Mouse (Mus musculus) forebrain, embryonic 13.5 days (tissue): ENCODE results near the gene Col5a1. TPM values are rescaled to one million over a fixed set of nuclear protein-coding genes. Genes with fewer than 3 reads are reported as not detected.
A peak's percentile ranks its signal among the peaks of the same experiment; 100 is the strongest.

ENCODE experiments used
- ATAC-seq: fragments of 200-750 bp; cut with Nextera tagmentation; 2 replicates; pipeline ENCODE4 v1.8.0; 2017
- H3K27ac ChIP-seq: fragments of 300-500 bp; sonication (generic); 2 replicates; pipeline ENCODE4 v1.5.1; 2015; ENCODE audit warnings: inconsistent platforms, mild to moderate bottlenecking, moderate library complexity
- H3K27me3 ChIP-seq: fragments of 300-500 bp; sonication (generic); 2 replicates; pipeline ENCODE4 v1.6.1; 2015; ENCODE audit warnings: mild to moderate bottlenecking, inconsistent platforms
- H3K36me3 ChIP-seq: fragments of 300-500 bp; sonication (generic); 2 replicates; pipeline ENCODE4 v1.6.1; 2015; ENCODE audit warnings: mild to moderate bottlenecking, inconsistent platforms; ENCODE audit not compliant: poor library complexity, severe bottlenecking
- H3K4me1 ChIP-seq: fragments of 300-500 bp; sonication (generic); 2 replicates; pipeline ENCODE4 v1.6.1; 2015; ENCODE audit warnings: inconsistent platforms
- H3K4me2 ChIP-seq: fragments of 300-500 bp; sonication (generic); 2 replicates; pipeline ENCODE4 v1.6.1; 2015; ENCODE audit warnings: inconsistent platforms, mild to moderate bottlenecking, moderate library complexity
- H3K4me3 ChIP-seq: fragments of 300-500 bp; sonication (generic); 2 replicates; pipeline ENCODE4 v1.5.1; 2015; ENCODE audit warnings: mild to moderate bottlenecking, inconsistent platforms
- H3K9ac ChIP-seq: fragments of 300-500 bp; sonication (generic); 2 replicates; pipeline ENCODE4 v1.6.1; 2015; ENCODE audit warnings: mild to moderate bottlenecking, inconsistent platforms
- H3K9me3 ChIP-seq: fragments of 300-500 bp; sonication (generic); replicated peaks from 2 replicates; pipeline ENCODE4 v1.6.1; 2016; ENCODE audit warnings: inconsistent platforms
- WGBS: fragments of 180-500 bp; shearing (Covaris S2); methylation state at CpG from one replicate; pipeline ENCODE4 v1.1.7; 2015; 5-methylcytosine and 5-hydroxymethylcytosine counted together
- polyA plus RNA-seq: library from polyadenylated mRNA; unstranded; fragments of >200 nt; fragmentation: Nextera tagmentation; extraction: Ambion mirVana; gene quantifications from 2 replicates; pipeline ENCODE4 v1.2.1, GENCODE M21; 2015

Gene Col5a1
- polyA plus RNA-seq, 1 experiment from 2014 or later: 6.1 TPM

DNA sequence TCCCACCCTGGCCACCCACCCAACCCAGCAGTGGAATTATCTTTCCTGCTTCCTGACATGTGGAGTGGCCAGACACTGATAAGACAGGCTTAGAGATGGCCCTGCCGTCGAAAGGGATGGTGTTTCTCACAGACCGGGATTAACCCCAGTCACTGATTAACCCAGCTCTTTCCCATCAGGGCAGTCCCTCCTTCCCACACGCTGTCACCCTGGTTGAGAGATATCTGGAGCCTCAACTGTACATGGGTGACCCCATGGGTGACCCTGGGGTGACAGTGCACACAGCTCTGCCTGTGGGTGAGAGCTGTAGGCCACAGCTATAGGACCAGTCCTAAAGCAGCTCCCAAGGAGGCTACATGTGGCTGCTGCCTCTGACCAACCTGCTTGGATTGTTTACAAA, 15.2 kb upstream of the Col5a1 start:
- Histone ChIP-seq H3K36me3 (no peaks in the 10 kb centered on the region), H3K9me3 (no peaks in the 10 kb centered on the region), H3K9ac (no peak overlapping the region), H3K4me1 (no peaks in the 10 kb centered on the region), H3K4me2 (no peak overlapping the region), H3K27ac (no peak overlapping the region), H3K4me3 (no peak overlapping the region), H3K27me3 (no peaks in the 10 kb centered on the region)
- no peak for ATAC-seq
- 69% methylated on average over 4 of the region's 4 CpGs for WGBS

DNA sequence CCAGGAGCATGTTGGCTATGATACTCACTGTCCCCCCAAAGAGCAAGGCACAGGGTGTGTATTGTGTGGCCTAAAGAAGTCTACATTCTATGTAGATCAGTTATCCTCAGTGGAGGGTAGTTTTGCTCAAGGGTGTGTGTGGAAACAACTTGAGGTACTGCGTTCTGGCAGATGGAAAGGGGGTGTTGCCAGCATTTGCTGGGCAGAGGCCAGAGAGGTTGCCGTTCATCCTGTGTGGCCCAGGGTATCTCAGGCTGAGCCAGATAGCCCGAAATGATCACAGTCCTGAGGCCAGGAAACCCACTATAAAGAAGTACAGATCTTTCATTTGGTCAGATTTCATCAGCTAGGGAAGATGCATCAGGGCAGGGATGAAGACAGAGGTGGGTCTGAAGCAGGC, 13.9 kb upstream of the Col5a1 start:
- 69% methylated on average over 3 of the region's 3 CpGs for WGBS
- ATAC-seq: no peak
- Histone ChIP-seq H3K4me2 (no peak overlapping the region), H3K27ac (no peak overlapping the region), H3K9ac (no peak overlapping the region), H3K4me3 (no peak overlapping the region), H3K27me3 (no peaks in the 10 kb centered on the region), H3K36me3 (no peaks in the 10 kb centered on the region), H3K9me3 (no peaks in the 10 kb centered on the region), H3K4me1 (peaks cover 9% of the 10 kb centered on the region; the same call in 1 of the 2 replicates)

DNA sequence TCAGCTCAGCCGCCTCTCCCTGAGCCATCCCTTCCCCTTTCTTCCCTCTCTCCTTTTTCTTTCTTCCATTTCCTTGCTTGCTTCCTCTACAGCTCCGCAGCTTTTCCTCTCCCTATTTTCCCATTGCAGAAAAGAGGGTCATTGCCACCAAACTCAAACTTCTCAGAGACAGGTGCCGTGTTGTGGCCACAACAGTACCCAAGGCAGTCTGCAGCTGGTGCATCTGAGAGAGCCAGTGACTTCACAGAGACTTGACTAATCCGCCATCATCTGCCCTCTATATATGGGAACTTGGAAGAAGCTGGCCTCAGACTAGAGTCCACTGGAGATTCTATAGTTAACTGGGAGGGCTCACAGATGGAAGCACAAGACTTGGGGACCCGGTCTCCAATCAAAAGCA, 13.2 kb upstream of the Col5a1 start:
- no peaks in the 10 kb centered on the region for H3K36me3 ChIP-seq
- H3K4me3 ChIP-seq: no peak overlapping the region
- H3K27ac ChIP-seq: no peak overlapping the region
- H3K9ac ChIP-seq: no peak overlapping the region
- H3K4me1 ChIP-seq: peaks cover 9% of the 10 kb centered on the region; the same call in 1 of the 2 replicates
- no peaks in the 10 kb centered on the region for H3K9me3 ChIP-seq
- H3K4me2 ChIP-seq: no peak overlapping the region
- no peak for ATAC-seq
- WGBS: 81% methylated on average over 5 of the region's 5 CpGs
- no peaks in the 10 kb centered on the region for H3K27me3 ChIP-seq

DNA sequence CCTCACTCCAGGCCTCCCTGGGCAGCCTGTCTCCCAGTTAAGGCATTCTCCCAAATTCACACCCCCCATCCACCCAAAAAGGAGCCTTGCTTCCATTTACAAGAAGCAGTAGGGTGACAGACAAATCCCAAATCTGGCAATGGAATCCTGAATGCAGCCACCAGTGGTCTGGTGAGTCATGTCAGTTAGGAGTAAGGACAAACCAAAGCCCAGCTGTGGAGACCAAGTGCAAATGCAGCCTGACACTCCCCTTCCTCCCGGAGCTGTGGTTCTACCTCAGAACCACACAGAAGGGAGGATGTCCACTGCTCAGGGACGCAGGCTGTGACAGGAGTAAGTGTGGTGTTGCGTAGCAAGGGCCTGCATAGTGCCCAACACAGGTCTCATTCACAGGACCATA, 11.6 kb upstream of the Col5a1 start:
- Histone ChIP-seq H3K4me2 (no peak overlapping the region), H3K4me3 (no peak overlapping the region), H3K27ac (no peak overlapping the region), H3K27me3 (no peaks in the 10 kb centered on the region), H3K9ac (no peak overlapping the region), H3K4me1 (peaks cover 9% of the 10 kb centered on the region; the same call in 1 of the 2 replicates), H3K36me3 (no peaks in the 10 kb centered on the region), H3K9me3 (no peaks in the 10 kb centered on the region)
- no peak for ATAC-seq
- WGBS: 77% methylated on average over 3 of the region's 3 CpGs

DNA sequence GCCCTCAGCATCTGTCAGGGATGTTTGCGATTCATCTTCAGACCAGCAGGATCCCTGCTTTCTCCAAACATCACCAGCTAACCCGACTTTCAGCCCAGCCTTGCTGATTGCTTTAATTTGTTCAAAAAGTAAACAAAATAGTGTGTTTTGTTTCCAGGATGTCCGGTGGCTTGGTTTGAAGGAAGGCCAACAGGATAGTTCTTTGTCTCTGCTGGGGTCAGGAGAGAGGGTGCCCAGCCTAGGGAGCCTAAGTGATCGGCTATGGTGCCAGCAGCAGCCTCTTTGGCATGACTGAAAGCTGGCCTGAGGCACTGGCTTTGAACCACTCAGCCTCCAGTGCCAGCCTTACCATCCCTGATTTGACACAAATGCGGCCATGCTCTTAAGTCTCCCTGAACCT, 11.0 kb upstream of the Col5a1 start:
- Histone ChIP-seq H3K4me3 (no peak overlapping the region), H3K4me1 (peaks cover 9% of the 10 kb centered on the region; the same call in 1 of the 2 replicates), H3K9ac (no peak overlapping the region), H3K4me2 (no peak overlapping the region), H3K27ac (no peak overlapping the region), H3K9me3 (no peaks in the 10 kb centered on the region), H3K36me3 (no peaks in the 10 kb centered on the region), H3K27me3 (no peaks in the 10 kb centered on the region)
- 82% methylated on average over 5 of the region's 5 CpGs for WGBS
- ATAC-seq: no peak

DNA sequence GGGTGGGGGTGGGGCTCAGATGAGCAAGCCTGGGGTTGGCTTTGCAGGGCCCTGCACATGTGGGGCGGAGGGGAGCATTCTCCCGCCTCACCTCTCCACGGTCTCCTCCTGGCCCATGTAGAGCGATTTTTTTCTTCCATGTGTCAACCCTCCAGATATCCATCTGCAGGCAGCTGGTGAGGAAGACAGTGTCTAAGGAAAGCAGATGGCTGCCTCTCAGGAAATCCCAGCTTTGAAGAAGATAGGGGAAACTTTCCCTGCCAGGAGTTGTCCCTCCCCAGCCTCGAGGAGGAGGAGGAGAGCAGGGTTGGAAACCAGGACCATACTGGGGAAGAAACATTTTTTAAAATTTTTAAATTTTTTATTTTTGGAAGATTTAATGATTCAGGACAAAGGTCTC, 10.4 kb upstream of the Col5a1 start:
- Histone ChIP-seq H3K4me3 (no peak overlapping the region), H3K9me3 (no peaks in the 10 kb centered on the region), H3K4me2 (no peak overlapping the region), H3K36me3 (no peaks in the 10 kb centered on the region), H3K4me1 (peaks cover 9% of the 10 kb centered on the region; the same call in 1 of the 2 replicates), H3K27me3 (no peaks in the 10 kb centered on the region), H3K27ac (no peak overlapping the region), H3K9ac (no peak overlapping the region)
- 74% methylated on average over 5 of the region's 5 CpGs for whole genome bisulfite sequencing
- no peak for ATAC-seq

DNA sequence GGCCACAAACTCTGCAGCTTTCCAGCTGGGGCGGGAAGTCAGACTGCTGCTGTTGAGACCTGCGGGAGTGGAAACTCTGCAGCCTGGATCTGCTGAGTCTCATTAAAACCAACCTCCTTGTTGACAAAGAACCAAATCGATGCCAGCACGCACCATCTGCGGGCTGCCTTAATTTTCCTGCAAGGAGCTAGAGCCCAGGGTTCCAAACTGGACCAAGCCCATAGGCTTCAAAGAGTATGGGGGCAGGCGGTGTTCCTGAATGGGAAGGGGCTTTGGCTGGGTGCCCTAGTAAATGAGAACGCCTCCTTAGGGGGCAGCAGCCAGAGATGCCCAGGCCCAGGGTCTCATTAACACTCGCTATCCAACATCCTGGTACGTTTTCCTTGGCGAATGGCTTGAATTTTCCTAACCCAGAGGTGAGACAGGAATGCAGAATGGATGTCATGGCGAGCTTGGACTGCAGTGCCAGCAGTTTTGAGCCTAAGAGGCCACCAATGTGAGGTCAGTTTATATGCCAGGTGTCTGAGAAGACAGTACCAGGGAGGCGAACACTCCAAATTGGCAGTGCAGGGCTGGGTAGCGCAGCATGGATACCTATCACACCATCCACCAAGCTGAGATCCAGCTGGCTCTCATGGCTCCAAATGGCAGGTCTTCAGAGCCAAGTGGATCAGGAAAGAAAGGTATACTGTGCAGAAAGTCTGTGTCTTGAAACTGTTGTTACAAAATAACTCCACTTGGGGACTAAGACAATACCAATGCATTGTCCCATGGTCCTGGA, 9.3 kb upstream of the Col5a1 start:
- H3K4me1 ChIP-seq: peaks cover 9% of the 10 kb centered on the region; the same call in 1 of the 2 replicates
- H3K27me3 ChIP-seq: no peaks in the 10 kb centered on the region
- 0 out of 2 replicates have a peak, but pooled peaks have one; percentile 33 for ATAC-seq
- H3K27ac ChIP-seq: peak overlapping the region; percentile 35
- H3K9ac ChIP-seq: no peak overlapping the region
- H3K4me2 ChIP-seq: no peak overlapping the region
- no peak overlapping the region for H3K4me3 ChIP-seq
- H3K9me3 ChIP-seq: no peaks in the 10 kb centered on the region
- WGBS: 74% methylated on average over 13 of the region's 13 CpGs
- H3K36me3 ChIP-seq: no peaks in the 10 kb centered on the region

DNA sequence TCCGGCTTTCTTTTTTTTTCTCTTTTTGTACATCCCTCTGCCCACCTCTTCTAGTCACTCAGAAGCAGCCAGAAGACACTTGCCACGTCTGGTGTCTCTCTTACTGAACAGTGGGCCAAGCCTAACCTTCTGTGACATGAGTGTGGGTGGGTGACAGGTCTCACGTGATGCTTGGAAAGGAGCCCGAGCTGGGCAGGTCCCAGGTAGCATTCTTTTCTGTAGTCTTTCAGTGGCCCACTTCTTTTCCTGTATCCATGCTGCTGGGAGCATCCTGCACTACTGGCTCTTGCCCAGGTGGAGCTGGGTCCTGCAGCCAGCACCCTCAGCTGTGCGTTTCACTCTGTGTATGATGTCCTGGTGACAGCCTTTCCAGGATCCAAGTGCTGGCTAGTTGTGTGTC, 8.2 kb upstream of the Col5a1 start:
- peaks cover 9% of the 10 kb centered on the region; the same call in 1 of the 2 replicates for H3K4me1 ChIP-seq
- H3K4me2 ChIP-seq: no peak overlapping the region
- 80% methylated on average over 5 of the region's 5 CpGs for WGBS
- H3K4me3 ChIP-seq: no peak overlapping the region
- no peaks in the 10 kb centered on the region for H3K9me3 ChIP-seq
- H3K36me3 ChIP-seq: no peaks in the 10 kb centered on the region
- no peak overlapping the region for H3K9ac ChIP-seq
- no peak overlapping the region for H3K27ac ChIP-seq
- no peaks in the 10 kb centered on the region for H3K27me3 ChIP-seq
- no peak for ATAC-seq

DNA sequence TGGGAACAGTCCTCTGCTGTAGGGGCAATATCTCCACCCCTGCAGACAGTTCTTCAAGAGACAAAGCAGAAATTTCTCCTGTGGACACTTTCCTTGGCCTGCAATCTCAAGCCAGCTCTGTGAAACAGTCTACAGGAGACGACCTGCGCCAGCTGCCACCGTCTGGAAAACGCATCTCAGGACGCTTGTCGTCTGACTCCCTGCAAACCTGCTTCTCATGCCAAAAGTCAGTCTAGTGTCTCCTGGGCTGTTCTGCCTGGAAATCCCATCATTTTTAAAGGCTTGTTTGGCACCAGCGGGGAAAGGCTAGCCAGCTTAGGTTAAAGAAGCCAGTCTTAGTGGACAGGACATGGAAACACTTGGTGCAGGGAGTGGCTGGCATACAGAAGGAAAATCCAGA, 2.9 kb upstream of the Col5a1 start:
- no peak for ATAC-seq
- Histone ChIP-seq H3K36me3 (no peaks in the 10 kb centered on the region), H3K4me1 (peaks cover 33% of the 10 kb centered on the region), H3K27me3 (peaks cover 16% of the 10 kb centered on the region), H3K9ac (no peak overlapping the region), H3K4me2 (no peak overlapping the region), H3K4me3 (no peak overlapping the region), H3K27ac (no peak overlapping the region), H3K9me3 (no peaks in the 10 kb centered on the region)
- 83% methylated on average over 7 of the region's 7 CpGs for WGBS

DNA sequence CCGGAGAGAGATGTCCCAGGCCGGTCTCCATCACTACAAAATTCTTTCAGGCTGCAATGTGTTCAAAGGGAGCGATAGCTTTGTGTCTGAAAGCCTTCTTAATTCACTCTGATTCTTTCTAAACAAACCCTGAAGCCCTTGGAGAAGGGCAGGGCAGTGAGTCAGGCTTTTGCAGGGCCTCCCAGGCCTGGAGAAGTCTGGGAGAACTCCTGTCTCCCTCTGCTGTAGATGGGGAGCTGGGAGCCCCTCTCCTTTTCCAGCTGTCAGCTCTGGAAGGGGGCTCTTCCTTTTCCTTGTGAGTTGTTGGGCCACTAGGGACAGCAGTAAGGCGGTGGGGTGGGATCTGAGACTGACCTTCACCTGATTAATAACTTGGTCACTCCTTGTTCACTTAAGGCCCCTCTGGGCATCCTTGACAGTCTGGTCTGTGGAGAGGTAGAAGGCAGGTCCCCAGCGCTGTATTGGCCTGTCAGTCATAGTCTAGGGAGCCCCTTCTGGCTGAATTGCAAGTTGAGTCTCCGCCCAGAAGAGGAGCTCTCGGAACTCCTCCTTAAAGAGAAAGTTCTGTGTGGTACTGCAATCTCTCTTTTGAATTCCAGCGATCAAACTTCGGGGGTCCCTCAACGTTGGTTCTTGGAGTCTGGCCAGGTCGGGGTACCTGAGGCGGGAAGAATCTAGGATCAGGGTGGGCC, 623 bp upstream of the Col5a1 start:
- H3K4me3 ChIP-seq: peak overlapping the region; percentile 60
- H3K9me3 ChIP-seq: no peaks in the 10 kb centered on the region
- WGBS: 4% methylated on average over 12 of the region's 12 CpGs
- no peaks in the 10 kb centered on the region for H3K36me3 ChIP-seq
- H3K4me2 ChIP-seq: peak overlapping the region; percentile 93
- peak; percentile 85 for ATAC-seq
- peak overlapping the region; percentile 73 for H3K9ac ChIP-seq
- H3K4me1 ChIP-seq: peaks cover 43% of the 10 kb centered on the region
- peaks cover 21% of the 10 kb centered on the region for H3K27me3 ChIP-seq
- H3K27ac ChIP-seq: no peak overlapping the region

DNA sequence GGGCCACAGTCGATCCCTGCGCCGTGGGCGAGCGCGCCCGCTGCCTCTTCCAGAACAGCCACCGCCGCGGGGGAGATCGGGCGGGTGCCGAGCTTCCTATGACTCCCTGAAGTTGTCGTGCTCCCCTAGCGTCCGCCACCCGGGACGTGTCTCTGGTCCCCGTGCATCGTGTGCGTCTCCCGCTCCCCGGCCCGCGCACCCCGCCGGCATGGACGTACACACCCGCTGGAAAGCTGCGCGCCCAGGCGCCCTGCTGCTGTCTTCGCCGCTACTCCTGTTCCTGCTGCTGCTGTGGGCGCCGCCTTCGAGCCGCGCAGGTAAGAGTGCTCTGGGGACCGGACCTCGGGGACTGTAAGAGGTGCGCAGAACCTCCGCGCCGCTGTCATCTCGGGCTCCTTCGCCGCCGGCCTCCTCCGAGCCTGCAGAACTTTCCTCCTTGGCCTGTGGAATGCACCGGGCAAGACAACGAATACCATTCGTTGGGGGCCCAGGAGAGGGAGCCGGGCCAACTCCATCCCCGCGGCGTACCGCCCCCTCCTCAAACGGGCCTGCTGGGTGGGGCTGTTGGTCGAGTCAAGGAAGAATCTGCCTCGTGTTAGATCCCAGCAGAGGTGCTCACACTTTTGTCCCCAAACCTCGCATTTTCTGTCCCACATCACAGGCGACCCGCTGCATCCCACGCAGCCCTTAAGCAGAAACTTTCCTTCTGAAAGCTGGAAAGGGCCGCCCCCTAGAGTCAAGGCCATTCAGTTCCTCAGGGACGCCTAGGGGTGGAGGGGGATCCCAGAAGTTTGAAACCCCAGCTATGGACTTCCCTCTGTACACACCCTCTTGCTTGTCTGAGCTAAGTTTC, 609 bp downstream of the Col5a1 start:
- no peaks in the 10 kb centered on the region for H3K36me3 ChIP-seq
- peak; percentile 46 for ATAC-seq
- H3K4me2 ChIP-seq: peak overlapping the region; percentile 93
- WGBS: 0% methylated on average over 48 of the region's 67 CpGs
- H3K27ac ChIP-seq: no peak overlapping the region; the same call in 1 of the 2 replicates
- H3K9ac ChIP-seq: peak overlapping the region; percentile 73
- H3K4me3 ChIP-seq: peak overlapping the region; percentile 60
- peaks cover 43% of the 10 kb centered on the region for H3K4me1 ChIP-seq
- peaks cover 21% of the 10 kb centered on the region for H3K27me3 ChIP-seq
- no peaks in the 10 kb centered on the region for H3K9me3 ChIP-seq
